ENCODE assay signal across 8 mouse cellular contexts in the genomic region with DNA sequence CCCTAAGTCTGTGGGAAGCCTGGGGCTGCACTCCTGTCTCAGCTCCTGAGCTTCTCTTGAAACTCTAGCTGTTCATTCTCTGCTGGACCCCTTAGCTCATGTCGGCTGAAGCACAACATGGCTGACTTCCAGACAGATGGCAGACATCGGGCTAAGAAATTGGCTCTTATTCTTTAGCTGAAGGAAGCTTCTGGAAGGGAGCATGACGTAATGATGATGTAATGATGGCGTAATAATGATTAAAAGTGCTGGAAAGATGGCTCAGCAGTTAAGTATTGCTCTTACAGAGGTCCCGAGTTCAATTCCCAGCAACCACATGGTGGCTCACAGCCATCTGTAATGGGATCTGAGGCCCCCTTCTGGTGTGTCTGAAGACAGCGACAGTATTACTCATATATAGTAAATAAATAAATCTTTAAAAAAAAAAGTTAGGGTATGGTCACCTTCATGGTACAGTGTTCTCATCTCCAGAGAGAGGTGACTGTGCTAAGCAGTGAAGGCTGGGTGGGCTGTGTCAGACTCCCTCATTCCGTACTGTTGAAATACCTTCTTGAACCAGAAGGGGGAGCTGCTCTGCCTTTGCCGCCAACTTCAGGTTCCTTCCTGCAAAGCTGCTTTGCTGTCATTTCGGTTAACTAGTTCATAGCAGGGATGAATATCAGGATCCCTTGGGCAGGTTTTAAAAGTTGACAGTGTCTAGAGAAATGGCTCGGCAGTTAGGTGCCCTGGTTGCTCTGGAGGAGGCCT. TPM values are rescaled to one million over a fixed set of nuclear protein-coding genes. Genes with fewer than 3 reads are reported as not detected.
DNase-seq lines count a peak whose midpoint lies in the region; ATAC-seq and TF ChIP-seq lines count a peak whose summit lies in the region.
"Had no signal": no experiment of that assay in that cellular context is flagged by ENCODE, and none has a peak within 500 bp of the region (broad histone marks: within the 10 kb centered on the region; RNA-seq: fewer than 3 reads in every experiment).

No protein-coding gene starts in this region.

- peaks cover 17% of the 10 kb centered on the region for H3K4me1 ChIP-seq in kidney, embryonic 15.5 days
- peaks cover 73% of the 10 kb centered on the region for H3K4me1 ChIP-seq in E14TG2a.4 (replicated peaks; ENCODE audit: low read depth, low read length)
- H3K4me1 ChIP-seq: limb, embryonic 15.5 days had no signal

- WGBS in kidney, embryonic 15.5 days = 64% methylated on average over 10 of the region's 10 CpGs

- no peak overlapping the region for H3K4me3 ChIP-seq in kidney, embryonic 15.5 days (replicated peaks)
- H3K4me3 ChIP-seq in E14TG2a.4 (replicated peaks; ENCODE audit: low read length) = no peak overlapping the region
- H3K4me3 ChIP-seq: limb, embryonic 15.5 days had no signal

- DNase-seq in kidney, postnatal 10 days = peak; percentile 40
- peak; percentile 69 for DNase-seq in adipocyte (ENCODE audit: low spot score)
- peak; percentile 60 for DNase-seq in lung, postnatal 10 days
- no peak for DNase-seq in cerebellum, adult 8-10 months

- no peaks in the 10 kb centered on the region for H3K27me3 ChIP-seq in kidney, embryonic 15.5 days
- no peaks in the 10 kb centered on the region for H3K27me3 ChIP-seq in E14TG2a.4 (ENCODE audit: insufficient read depth, low read length)
- H3K27me3 ChIP-seq: limb, embryonic 15.5 days had no signal

- H3K36me3 ChIP-seq in kidney, embryonic 15.5 days = peaks cover 71% of the 10 kb centered on the region
- peaks cover 89% of the 10 kb centered on the region for H3K36me3 ChIP-seq in E14TG2a.4 (ENCODE audit: insufficient read depth, low read length)

- peak; percentile 78 for TF ChIP-seq CTCF in E14TG2a.4 (conservative IDR thresholded peaks at IDR 0.05; ENCODE audit: low read length)

- no peak overlapping the region for H3K27ac ChIP-seq in kidney, embryonic 15.5 days
- H3K27ac ChIP-seq: limb, embryonic 15.5 days had no signal

- no peak overlapping the region for H3K4me2 ChIP-seq in kidney, embryonic 15.5 days
- H3K4me2 ChIP-seq: limb, embryonic 15.5 days had no signal

- ATAC-seq in kidney, embryonic 15.5 days (replicated peaks; ENCODE audit: low FRiP score) = no peak
- no peak for ATAC-seq in inflammation-experienced regulatory T-cells, adult 6 months

- no peak overlapping the region for H3K9ac ChIP-seq in kidney, embryonic 15.5 days
- H3K9ac ChIP-seq: limb, embryonic 15.5 days had no signal

- no peaks in the 10 kb centered on the region for H3K9me3 ChIP-seq in kidney, embryonic 15.5 days (replicated peaks)
- H3K9me3 ChIP-seq in E14TG2a.4 (ENCODE audit: low read length) = no peaks in the 10 kb centered on the region
- H3K9me3 ChIP-seq: limb, embryonic 15.5 days had no signal

RNA-seq across cellular contexts. Expression of gene Thap3, which starts 16.4 kb away (rescaled TPM):
- 39.2 and 44.8 TPM in 2 replicates for polyA plus RNA-seq in kidney, embryonic 15.5 days (2015; fragmentation: Nextera tagmentation; extraction: Ambion mirVana)
- 100 to 1,000 TPM; 107 to 167 (median 117) TPM for polyA plus RNA-seq in inflammation-experienced regulatory T-cells, adult 6 months (2017; shearing (Covaris generic))

RNA-seq across cellular contexts. Expression of gene Phf13, which starts 23.7 kb away (rescaled TPM):
- polyA plus RNA-seq in kidney, embryonic 15.5 days (2015; fragmentation: Nextera tagmentation; extraction: Ambion mirVana) = 31.2 and 32.1 TPM in 2 replicates
- polyA plus RNA-seq in inflammation-experienced regulatory T-cells, adult 6 months (2017; shearing (Covaris generic)) = 1 to 10 TPM; 3.2 to 4.6 (median 4.2) TPM

RNA-seq across cellular contexts. Expression of gene Klhl21, which starts 36.2 kb away (rescaled TPM):
- 11.7 and 12.5 TPM in 2 replicates for polyA plus RNA-seq in kidney, embryonic 15.5 days (2015; fragmentation: Nextera tagmentation; extraction: Ambion mirVana)
- polyA plus RNA-seq in inflammation-experienced regulatory T-cells, adult 6 months (2017; shearing (Covaris generic)) = 1 to 10 TPM; 3.0 to 4.2 (median 3.6) TPM

RNA-seq across cellular contexts. Expression of gene Dnajc11, which starts 38.9 kb away (rescaled TPM):
- 77.6 and 78.3 TPM in 2 replicates for polyA plus RNA-seq in kidney, embryonic 15.5 days (2015; fragmentation: Nextera tagmentation; extraction: Ambion mirVana)
- polyA plus RNA-seq in inflammation-experienced regulatory T-cells, adult 6 months (2017; shearing (Covaris generic)) = 10 to 100 TPM; 28.1 to 33.8 (median 33.5) TPM

RNA-seq across cellular contexts. Expression of gene Zbtb48, which starts 55.1 kb away (rescaled TPM):
- 17.7 and 23.8 TPM in 2 replicates for polyA plus RNA-seq in kidney, embryonic 15.5 days (2015; fragmentation: Nextera tagmentation; extraction: Ambion mirVana)
- polyA plus RNA-seq in inflammation-experienced regulatory T-cells, adult 6 months (2017; shearing (Covaris generic)) = 10 to 100 TPM; 16.2 to 26.3 (median 18.9) TPM
